Mouse (Mus musculus) urinary bladder, adult 2 months (tissue): Measurements from ENCODE around the gene Asnsd1. TPM values are rescaled to one million over a fixed set of nuclear protein-coding genes. Genes with fewer than 3 reads are reported as not detected.
"Not testable (repeated sequence)": the region's sequence is repeated elsewhere in the genome, so short reads cannot be mapped to it uniquely, and the experiment has no call there.

ENCODE experiments used
- DNase-seq: peaks from one replicate; pipeline ENCODE4 v3.0.0; 2022; ENCODE audit warnings: low spot score
- polyA plus RNA-seq: library from polyadenylated mRNA; depleted of rRNA; stranded (reverse); fragments of >200 nt; gene quantifications from 2 replicates; pipeline ENCODE4 v1.2.3, GENCODE M21; 2012; rRNA removed

Asnsd1 gene
- 31.2 and 34.7 TPM in 2 replicates for polyA plus RNA-seq

DNA sequence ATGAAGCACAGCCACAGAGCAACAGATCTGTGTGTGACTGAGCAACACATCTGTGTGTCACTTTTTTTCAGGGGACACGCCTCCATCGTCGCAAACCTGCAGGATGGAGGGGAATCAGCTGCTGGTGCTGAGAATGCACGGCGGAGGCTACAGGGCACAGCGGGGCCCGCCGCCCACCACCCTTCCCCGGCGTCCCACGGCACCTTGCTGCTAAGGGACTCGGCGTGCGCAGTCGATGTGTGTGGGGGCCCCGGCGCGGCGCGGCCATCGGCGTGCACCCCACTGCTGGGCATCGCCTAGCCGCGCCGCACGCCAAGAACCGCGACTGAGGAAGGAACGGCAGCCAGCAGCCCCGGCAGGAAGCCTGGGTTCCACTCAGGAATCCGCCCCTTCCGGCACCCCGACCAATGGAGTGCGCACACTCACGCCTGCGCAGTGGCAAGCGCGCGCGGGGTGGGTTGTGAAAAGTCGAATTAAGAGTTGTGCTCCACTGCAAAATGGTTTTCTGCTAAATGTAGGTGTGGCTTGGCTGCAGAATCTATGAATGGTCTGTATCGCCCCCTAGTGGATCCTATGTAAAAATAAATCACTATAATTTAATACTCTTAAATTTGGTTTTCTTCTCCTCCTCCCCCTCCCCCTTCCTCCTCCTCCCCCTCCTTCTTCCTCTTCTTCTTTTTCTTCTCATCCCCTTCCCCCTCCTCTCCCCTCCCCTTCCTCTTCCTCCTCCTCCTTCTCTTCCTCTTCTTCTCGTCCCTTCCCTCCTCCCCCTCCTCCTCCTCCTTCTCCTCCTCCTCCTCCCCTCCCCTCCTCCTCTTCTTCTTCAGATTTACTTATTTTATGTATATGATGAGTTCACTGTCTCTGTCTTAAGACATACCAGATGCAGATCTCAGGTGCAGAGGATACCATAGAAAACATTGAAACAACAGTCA, at the start of gene Asnsd1, which contains the start of the genes Asdurf and Gm28551:
Gene Asnsd1, minus strand, starts transcription at position 426 of the 935 bp plus-strand sequence.
Gene Asdurf, minus strand, starts transcription at position 293 of the 935 bp plus-strand sequence.
Gene Gm28551, minus strand, starts transcription at position 341 of the 935 bp plus-strand sequence.
- DNase-seq: peak; percentile 95

DNA sequence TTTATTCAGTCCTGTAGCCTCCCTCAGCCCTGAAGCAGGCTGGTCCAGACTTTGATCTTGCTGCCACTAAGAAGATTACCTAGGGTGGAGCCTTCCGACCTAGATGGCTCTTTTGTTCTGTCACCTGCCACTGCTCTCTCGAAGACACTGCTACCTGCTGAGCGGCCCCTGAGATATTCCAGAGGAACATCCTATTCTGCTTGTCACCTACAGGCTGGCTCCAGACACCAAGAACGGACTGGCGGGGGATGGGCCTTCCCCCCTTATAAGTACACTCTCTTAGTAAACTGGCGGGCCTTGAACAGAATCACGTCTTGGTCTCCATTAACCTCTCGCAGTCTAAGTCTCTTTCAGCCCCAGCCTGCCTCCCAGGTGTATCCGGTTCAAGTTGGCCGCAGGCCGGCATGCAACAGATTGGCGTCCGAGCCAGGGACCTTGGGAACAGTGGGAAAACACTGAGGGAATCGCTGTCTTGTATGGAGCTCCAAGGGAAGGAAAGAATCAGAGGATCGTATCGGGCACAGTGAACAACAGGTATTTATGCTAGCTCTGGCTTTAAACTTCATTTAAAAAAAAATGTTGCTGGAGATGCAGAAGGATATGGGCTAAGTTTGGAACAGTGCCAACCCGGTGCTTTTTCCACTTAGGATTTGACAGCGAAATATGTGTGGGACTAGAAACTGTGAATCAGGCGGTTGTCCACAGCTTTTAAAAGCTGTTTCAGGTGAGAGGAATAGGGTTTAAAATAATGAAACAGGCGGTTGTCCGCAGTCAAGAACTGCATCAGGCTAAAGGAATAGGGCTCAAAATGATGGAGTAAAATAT, 41.6 kb upstream of the Asnsd1 start:
- DNase-seq: not testable (repeated sequence)

DNA sequence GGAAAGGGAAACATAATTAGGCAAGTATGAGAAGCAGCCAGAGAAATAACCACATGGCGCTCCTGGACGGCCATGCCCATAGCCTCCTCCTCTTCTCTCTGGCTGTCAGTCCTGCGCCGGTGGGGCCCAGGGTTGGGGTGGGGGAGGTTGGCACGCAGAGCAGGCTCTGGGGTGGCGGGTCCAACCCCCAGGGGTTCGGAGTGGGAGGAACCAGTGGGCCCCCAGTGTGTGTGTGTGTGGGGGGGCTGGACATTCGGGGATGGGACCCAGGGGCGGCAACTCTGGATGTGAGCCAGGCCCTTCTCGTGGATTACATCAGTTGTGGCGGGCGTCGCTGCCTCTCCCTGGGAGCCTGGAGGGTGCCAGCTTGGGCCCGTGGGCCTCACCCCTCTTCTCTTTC, 36.2 kb upstream of the Asnsd1 start:
- no peak for DNase-seq

DNA sequence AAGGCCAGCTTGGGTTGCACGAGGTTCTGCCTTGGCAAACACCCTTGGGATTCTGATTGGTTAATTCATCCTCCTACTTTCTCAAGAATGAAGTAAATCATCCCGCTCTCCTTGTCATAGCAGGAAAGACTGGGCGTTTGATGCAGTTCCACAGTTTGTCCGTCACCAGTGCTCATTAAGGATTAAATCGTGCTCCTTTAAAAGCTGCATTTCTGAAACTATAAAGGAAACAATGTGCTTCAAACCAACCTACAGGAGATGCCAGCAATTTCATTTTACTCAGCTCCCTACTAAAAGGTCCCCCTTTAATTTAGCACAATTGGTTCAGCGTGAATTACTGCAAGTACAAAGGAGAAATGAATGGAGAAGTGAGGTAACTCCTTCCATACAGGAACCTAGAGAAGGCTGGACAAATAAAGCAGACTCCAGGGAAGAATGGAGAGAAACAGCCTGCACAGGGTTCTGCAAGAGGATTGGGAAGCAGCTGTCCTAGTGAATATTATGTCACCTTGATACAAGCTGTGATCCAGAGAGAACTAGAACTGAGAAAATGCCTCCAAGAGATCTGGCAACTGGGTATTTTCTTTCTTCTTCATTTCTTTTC, 31.6 kb upstream of the Asnsd1 start:
- DNase-seq: no peak

DNA sequence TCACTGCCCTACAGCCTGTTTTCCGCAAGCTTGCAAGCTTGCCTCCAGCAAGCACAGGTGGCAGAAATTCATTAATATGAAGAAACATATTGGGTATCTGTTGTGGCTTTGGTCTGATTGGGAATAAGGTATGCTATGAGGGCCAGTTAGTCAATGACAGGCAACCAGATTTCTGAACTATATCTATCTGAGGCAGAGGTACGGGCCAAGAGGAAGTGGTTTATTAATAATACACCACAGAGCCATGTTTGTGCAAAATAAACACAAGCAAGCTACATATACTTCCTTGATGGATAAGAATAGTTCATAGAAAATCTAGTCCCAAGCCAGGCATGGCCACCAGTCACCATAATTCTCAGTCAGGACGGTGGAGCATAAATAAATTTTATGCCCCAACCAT, 25.2 kb upstream of the Asnsd1 start:
- DNase-seq: no peak

DNA sequence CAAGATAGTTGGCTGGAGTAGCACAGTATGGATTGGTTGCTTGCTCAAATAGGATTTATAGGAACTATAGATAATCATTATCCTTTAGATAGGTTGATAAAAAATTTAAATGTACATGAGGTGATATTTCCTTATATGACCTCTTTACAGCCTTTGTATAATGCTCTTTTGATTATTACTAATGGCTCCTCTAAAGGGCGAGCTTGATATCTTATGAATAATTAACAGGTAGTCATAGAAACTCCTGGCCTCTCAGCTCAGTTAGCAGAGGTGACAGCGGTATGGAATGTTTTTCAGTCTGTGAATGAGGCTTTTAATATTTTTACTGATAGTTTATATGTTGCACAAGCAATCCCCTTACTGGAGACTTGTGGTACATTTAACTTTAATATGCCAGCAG, 23.4 kb upstream of the Asnsd1 start:
- not testable (repeated sequence) for DNase-seq

DNA sequence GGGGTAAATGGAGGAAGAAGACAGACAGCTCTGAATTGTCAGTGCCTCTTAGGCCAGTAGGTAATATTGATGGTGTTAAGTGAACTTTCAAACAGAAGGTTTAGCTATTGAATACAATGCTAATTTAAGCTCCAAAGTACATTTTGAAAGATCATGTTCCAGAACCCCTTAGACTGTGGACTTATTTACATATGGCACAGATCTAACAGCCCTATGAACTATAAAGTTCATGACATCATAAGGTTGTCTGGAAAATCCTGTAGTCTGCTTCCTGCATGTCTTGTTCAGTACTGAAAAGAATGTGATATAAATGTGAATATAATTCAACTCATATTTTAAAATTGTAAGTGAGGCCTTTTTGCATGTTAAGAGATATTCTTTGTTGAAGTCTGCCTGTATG, 6.4 kb upstream of the Asnsd1 start:
- no peak for DNase-seq

DNA sequence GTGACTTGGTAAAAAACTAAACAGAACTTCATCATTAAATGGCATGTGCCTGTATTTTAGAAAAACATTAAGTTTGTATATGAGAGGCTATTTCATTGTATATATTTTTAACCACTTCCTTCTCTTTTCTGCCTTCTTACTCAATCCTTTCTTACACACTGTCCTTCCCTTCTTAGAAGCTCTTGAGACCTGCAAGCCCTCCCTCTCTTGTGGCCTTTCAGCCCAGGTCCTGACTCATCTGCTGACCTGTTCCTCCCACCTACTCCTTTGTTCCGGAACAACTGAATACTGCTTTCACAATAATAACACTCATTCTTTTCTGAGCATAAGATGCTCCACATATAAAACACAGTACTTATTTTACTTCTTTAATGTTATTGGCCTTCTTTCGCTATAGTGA, 11.5 kb downstream of the Asnsd1 start:
- DNase-seq: no peak

DNA sequence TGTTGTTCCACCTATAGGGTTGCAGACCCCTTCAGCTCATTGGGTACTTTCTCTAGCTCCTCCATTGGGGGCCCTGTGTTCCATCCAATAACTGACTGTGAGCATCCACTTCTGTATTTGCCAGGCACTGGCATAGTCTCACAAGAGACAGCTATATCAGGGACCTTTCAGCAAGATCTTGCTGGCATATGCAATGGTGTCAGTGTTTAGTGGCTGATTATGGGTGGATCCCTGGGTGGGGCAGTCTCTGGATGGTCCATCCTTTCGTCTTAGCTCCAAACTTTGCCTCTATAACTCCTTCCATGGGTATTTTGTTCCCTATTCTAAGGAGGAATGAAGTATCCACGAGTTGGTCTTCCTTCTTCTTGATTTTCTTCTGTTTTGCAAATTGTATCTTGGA, 15.1 kb downstream of the Asnsd1 start:
- not testable (repeated sequence) for DNase-seq

DNA sequence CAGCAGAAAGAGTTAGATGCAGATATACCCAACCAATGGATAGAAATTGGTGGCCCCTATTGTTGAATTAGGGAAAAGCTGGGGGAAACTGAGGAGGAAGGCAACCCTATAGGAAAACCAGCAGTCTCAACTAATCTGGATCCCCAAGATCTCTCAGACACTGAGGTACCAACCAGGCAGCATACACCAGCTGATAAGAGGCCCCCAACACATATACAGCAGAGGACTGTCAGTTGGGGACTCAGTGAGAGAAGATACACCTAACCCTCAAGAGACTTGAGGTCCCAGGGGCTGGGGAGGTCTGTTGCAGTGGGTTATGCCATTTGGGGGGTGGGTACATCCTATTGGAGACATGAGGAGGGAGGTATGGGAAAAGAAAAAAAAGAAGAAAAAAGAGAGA, 17.1 kb downstream of the Asnsd1 start:
- no peak for DNase-seq

DNA sequence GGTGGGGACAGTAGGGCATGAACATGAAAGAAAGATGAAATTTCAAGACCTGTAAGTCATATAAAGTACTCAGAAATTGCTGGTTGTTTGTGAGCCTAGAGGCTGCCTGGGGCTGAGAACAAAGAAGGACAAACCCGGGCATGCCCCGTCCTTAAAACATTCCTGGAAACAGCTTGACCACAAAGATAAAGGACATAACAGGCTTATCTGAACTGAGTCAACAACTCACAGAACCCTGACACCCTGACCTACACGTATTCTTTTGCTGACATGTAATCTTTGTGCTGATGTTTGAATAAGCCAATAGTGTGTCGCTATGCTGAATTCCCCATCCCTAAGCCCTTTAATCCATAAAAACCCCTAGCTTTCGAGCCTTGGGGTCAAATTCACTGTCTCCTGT, 19.0 kb downstream of the Asnsd1 start:
- DNase-seq: not testable (repeated sequence)

DNA sequence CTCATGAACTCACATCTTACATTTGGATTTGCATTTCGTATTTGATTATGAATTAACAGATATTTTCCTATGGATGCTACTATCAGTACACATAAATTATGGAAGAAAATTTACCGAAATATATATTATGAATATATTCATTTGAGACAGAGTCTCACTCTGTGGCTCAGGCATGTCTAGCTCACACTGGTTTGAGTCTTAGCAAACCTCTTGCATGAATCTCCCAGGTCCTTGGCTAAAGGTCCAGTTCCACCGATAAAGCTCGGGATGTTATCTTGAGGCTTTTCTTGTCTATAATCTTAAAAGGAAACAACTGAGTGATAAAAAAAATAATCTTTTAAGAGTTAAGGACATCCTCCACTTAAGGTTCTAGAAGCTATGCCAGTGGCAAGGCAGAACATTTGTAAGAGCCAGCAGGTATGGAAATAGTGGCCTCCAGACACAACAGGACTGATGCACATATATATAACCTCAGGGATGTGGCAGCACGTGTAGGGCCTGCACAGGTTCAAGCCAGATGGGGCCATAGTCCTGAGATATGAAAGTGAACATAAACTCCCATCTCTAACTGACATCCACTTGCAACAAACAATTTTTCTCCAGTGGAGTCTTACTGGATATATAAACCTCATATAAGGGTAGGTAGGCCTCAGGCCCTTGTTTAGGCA, 27.6 kb downstream of the Asnsd1 start:
- no peak for DNase-seq

DNA sequence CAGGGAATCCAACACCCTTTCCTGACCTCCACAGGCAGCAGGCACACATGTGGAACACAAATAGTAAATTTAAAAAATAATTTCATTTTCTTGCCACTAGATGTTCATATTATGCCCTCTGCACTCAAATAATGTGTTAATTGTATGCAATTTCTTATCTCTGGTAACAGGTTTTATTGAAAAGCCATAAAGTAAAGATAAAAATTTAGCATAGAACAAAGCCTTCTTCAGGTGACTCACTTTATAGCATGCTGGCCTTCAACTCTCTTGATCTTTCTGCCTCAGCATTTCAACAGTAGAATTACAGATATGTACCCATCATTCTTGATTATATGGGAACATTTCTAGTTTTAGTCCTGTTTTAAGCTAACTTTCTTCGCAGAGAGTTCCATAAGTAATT, 28.3 kb downstream of the Asnsd1 start:
- DNase-seq: no peak

DNA sequence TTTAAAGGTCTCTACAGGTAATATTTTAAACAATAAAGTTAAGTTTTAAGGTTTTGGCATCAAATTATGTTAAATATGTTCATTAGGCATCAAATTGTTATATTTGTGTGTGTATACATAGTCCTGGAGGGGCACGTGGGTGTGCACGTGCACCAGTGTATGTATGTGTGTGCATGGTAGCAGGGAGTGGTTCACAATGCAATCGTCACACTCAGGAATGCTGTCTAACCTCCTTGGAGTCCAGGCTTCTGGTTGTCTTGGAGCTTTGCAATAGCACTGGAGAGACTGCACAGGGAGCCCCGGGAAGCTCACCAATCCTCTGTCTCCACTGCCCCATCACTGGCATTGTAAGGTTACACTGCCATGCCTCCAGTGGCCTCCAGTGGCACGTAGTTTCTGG, 29.3 kb downstream of the Asnsd1 start:
- no peak for DNase-seq

DNA sequence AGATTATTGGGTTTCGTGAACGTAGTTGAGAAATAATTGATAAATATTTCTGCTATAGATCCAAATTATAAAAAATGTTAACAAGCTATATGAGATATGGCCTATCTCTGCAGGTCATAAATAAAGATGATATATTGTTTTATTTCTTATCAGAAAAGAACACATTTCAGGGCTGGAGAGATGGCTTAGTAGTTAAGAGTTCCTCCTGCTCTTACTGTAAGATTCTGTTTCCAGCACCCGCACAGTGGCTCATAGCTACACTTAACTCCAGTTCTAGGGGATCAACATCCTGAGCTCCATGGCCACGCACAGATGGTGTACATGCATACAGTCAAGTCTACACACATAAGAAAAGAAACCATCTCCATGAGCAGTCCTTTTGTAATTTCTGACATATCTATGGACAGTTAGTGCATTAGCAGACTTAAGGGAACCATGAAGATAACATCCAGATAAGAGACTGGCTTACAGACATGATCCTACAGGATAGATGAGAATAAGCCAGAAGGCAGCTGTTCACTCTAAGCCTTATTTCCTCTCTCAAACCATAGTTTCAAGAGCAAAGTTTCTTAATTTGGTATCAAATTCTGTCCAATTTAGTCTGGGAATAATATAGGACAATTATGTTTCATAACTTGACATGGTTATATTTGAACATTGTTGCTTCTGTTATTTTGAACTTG, 30.7 kb downstream of the Asnsd1 start:
- DNase-seq: no peak

DNA sequence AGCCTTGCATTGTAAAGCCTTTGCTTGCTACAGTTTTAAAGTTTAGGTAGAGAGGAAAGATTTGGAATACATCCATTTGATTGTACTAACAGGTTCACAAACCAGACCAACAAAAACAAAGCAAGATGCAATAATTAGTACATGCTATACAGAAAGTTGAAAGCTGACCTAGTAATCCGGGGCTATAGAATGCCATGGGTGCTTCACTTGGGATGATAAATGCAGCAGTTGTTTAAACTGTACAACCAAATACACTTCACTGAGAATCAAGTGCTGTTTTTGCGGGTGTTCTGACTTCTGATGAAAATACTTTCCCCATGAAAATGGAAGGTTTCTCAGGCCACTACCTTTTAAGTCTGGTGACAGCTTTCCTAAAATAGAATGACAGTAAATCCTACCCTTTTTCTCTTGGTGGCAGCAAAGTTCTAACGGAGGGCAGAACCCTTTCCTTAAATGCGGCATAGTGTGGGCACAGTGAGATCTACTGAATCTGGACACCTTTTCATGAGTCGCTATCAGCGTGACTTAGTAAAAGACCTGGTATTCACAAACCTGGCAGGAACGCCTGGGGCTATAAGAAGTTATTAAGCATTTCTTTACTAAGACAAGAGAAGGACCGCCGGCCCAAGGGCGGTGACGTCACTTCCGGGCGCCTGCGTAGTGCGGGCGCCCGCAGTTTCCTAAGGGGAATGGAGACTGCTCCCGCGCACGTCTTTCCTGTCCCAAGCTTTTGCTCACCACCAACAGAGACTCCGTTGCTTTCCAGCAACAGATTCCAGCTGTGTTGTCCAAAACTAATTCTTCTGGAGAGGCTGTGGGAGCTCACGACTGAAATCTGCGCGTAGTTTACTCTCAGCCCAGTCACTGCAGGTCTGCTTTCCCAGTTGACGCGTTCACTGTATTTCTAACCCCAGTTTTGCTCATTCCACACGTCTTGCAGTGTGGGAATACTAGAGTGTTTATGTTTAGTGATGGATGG, 39.3 kb downstream of the Asnsd1 start, which contains the start of gene Osgepl1:
Gene Osgepl1, plus strand, starts transcription at position 636 of the 979 bp plus-strand sequence.
- peak; percentile 66 for DNase-seq

DNA sequence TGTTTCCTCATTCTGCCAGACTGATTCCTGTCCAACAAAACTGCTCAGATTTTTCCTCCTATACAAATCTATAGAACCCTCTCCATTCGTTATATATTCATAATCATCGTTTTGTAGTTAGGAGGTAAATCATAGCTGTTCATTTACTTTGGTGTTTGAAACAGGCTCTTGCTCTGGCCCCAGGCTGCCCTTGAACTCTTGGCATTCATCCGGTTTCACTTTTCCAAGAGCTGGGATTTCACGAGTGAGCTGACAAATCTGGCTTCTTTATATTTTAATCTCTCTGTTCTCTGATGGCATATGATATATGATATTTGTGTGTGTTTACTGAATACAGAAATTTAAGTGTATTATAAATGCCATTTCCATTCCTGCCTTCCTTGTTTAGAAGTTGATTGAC, 52.0 kb downstream of the Asnsd1 start:
- no peak for DNase-seq

DNA sequence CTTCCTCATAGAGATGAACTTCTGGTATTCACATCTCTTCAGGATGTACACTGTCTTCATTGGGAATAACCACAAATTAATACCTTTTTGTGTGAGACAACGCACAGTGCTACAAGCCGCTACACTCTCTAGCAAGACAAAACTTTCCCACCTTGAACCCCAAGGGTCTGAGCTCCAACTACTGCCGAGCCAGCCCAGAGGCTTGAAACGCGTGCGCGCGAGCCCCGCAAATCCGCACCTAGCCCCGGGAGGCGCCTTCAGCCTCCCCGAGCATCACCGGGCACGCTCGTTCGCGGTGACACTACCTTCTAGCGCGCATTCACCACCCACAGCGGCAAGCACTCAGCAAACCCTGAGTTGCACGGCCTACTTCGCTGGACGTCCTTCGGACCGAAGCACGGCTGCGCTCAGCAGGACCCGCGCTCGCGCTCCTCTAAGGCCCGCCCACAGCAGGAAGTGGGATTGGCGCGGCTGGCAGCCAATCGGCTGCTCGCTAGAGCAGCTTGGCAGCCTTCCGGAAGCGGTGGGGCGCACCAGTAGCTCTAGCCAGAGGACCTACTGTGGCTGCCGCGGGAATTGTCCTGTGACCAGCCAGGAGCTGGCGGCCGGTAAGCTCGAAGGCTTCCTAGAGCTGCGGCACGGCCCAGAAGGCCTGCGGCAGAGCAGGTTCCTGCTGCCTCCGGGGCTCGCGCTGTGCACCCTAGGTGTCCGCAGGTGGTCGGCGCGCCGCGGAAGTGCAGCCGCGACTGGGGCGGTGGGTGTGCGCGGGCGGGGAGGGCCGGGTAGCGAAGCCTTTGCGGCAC, 55.8 kb downstream of the Asnsd1 start, which contains the start of the genes Pms1, Ormdl1 and Gm28778:
Gene Pms1, minus strand, starts transcription at position 438 of the 803 bp plus-strand sequence.
Gene Ormdl1, plus strand, starts transcription at position 515 of the 803 bp plus-strand sequence.
Gene Gm28778, plus strand, starts transcription at position 531 of the 803 bp plus-strand sequence.
- peak; percentile 91 for DNase-seq
